Mouse (Mus musculus) c-Kit-positive CD71-positive TER-119-negative erythroid progenitor cells, embryonic 14.5 days (primary cell): ENCODE measurements around the gene Tomm5.
"Not testable (repeated sequence)": the region's sequence is repeated elsewhere in the genome, so short reads cannot be mapped to it uniquely, and the experiment has no call there.

Experiments
- DNase-seq: peaks from one replicate; pipeline ENCODE4 v3.0.0-alpha.2; 2013; ENCODE audit warnings: low read depth

Gene Tomm5

DNA sequence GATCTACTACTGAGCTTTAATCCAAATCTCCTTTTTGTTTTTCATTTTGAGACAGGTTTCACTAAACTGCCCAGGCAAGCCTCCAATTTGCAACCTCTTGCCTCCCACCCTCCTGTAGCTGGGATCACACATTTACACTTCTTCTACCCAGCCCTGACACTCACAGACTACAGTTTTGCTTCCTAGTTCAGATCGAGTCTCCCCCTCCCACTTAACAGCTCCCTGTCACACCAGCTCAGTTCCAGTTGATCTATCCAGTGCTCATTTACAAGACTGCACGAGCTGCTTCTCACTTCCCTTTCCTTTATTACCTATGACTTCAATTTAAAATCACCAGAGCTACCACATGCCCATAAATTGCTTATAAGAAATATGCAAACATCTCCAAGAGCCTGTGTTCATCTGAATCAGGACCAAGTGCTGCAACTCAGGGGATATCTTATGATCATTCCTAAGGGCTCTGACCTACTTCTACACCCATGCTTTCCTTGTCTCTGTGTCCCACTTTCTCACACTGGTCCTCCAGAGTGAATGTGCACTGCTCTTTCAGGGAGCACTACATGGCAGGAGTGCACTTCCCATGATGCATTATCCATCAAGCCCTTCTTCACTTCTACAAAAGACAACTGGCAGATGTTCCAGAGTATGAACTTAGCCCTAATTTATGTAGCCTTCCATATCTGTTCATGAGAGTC, 41.7 kb downstream of the Tomm5 start:
- no peak for DNase-seq

DNA sequence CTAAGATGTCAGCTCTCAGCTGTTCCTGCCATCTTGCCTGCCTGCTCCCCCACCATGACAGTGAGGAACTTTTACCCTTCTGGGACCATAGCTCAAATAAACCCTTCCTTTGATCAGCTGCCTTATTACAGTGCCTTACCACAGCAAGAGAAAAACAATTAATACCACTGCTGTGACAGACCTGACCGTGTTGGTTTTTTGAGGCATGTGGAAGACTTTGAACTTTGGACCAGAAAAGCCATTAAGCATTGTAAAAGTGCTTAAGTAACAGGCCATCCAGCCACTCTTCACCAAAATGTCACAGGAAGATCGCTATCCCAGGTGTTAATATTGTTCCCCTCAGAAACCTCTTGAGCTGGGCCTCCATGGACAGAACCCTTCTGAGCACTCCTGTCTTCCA, 43.3 kb downstream of the Tomm5 start:
- no peak for DNase-seq

DNA sequence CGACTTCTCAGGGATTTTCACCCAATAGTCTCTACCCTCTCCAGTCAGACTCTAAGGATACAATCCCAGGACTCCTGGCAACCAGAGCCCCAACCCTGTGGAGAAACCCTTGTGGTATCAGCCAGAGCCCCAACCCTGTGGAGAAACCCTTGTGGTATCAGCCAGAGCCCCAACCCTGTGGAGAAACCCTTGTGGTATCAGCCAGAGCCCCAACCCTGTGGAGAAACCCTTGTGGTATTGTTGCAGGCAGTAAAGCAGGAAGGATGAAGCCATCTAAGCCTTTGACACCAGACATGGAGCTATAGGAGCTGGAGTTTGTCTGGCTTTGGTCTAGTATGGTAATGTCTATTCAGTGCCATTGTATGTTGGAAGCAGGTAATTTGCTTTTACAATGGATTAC, 44.1 kb downstream of the Tomm5 start:
- DNase-seq: not testable (repeated sequence)

DNA sequence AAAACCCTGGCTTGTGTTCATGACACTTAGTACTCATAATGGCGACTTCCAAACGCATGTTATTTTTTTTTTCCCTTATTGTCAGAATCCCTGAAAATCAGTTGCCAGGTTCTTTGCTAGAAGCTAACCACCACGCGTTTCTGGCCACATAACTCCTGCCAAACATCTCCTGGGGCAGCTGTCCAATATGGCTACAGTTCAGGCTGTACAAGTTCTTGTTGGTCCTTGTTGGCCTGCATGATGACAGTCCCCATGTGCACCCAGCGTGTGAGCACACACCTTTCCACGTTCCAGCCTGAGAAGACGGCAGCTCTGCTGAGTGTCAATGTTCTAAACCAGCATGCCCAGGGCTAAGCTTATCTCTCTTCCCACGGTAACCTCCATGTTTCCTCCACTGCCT, 52.5 kb downstream of the Tomm5 start:
- no peak for DNase-seq
